Mouse (Mus musculus) heart, adult 2 months (tissue): Measurements from ENCODE around the gene Rnf150. TPM values are rescaled to one million over a fixed set of nuclear protein-coding genes. Genes with fewer than 3 reads are reported as not detected.

Experiments used
- DNase-seq, 2 experiments: peaks; one replicate each; pipeline ENCODE4 v3.0.0; 2021
- H3K27ac ChIP-seq: fragments of 200-600 bp; 2 replicates; pipeline ENCODE4 v1.8.1; 2022
- H3K27me3 ChIP-seq: fragments of 200-500 bp; 2 replicates; pipeline ENCODE4 v1.6.1; 2012; ENCODE audit warnings: mild to moderate bottlenecking, low read length, inconsistent platforms, mixed read lengths; ENCODE audit not compliant: control insufficient read depth, insufficient read depth
- H3K36me3 ChIP-seq: fragments of 200-500 bp; 2 replicates; pipeline ENCODE4 v1.6.1; 2012; ENCODE audit warnings: low read length, inconsistent platforms; ENCODE audit not compliant: control insufficient read depth, insufficient read depth
- H3K4me1 ChIP-seq: fragments of 200-500 bp; 2 replicates; pipeline ENCODE4 v1.6.1; 2011; ENCODE audit warnings: low read length; ENCODE audit not compliant: control insufficient read depth, insufficient read depth
- H3K4me3 ChIP-seq: fragments of 200-600 bp; 2 replicates; pipeline ENCODE4 v1.8.1; 2022
- H3K79me2 ChIP-seq: fragments of 200-500 bp; replicated peaks from 2 replicates; pipeline ENCODE4 v1.6.1; 2012; ENCODE audit warnings: mild to moderate bottlenecking, inconsistent platforms, low read length, moderate library complexity, mixed read lengths; ENCODE audit not compliant: control insufficient read depth, insufficient read depth
- H3K9ac ChIP-seq: fragments of 200-500 bp; 2 replicates; pipeline ENCODE4 v1.6.1; 2012; ENCODE audit warnings: low read depth, mild to moderate bottlenecking, control low read depth, inconsistent platforms, low read length, mixed read lengths
- CTCF ChIP-seq: fragments of 200-600 bp; IDR thresholded peaks from 2 replicates; pipeline ENCODE4 v1.8.1; 2022; ENCODE audit warnings: antibody characterized with exemption, mild to moderate bottlenecking, moderate library complexity
- EP300 ChIP-seq: fragments of 200-500 bp; IDR thresholded peaks from 2 replicates; pipeline ENCODE4 v1.6.1; 2011; ENCODE audit warnings: low read depth, low read length, control low read depth; ENCODE audit not compliant: insufficient read depth
- POLR2A ChIP-seq: fragments of 200-500 bp; IDR thresholded peaks from 2 replicates; pipeline ENCODE4 v1.6.1; 2011; ENCODE audit warnings: mild to moderate bottlenecking, low read depth, low read length, control low read depth; ENCODE audit not compliant: insufficient read depth
- WGBS: fragments of 180-500 bp; shearing (Covaris S2); methylation state at CpG from one replicate; pipeline ENCODE4 v1.1.7; 2018; 5-methylcytosine and 5-hydroxymethylcytosine counted together
- intact Hi-C: fragments of 180-260 bp; cut with DNase I; formaldehyde crosslinking; loops from one replicate; pipeline ENCODE4 v1.15.1; 2025
- polyA plus RNA-seq: library from polyadenylated mRNA; depleted of rRNA; stranded (reverse); fragments of >200 nt; gene quantifications from 2 replicates; pipeline ENCODE4 v1.2.3, GENCODE M21; 2012
- total RNA-seq, 2 experiments: library from RNA; stranded (reverse); gene quantifications; 2 replicates each; pipeline ENCODE4 v1.2.3; 2021

Rnf150 gene
- total and polyA plus RNA-seq, 3 experiments: 6.6 to 14.2 (median 12.2) TPM

GRCm38 (mm10) chr8:82992093-82992492 is 128.9 kb downstream of the Rnf150 start:
- no peak overlapping the region for H3K27ac ChIP-seq
- no peaks in the 10 kb centered on the region for H3K4me1 ChIP-seq
- H3K27me3 ChIP-seq: no peaks in the 10 kb centered on the region
- no peak for DNase-seq
- intact Hi-C loops: loop anchor here (5.0 to 10.0 kb wide), 3 partner anchors 50 to 127 kb away; partner anchors contain the start of gene Rnf150
- H3K9ac ChIP-seq: no peak overlapping the region
- no peaks in the 10 kb centered on the region for H3K36me3 ChIP-seq
- no peaks in the 10 kb centered on the region for H3K79me2 ChIP-seq
- no peak for TF ChIP-seq EP300
- TF ChIP-seq POLR2A: no peak
- no peak for TF ChIP-seq CTCF
- 69% methylated on average over 4 of the region's 4 CpGs for WGBS
- H3K4me3 ChIP-seq: no peak overlapping the region

- WGBS: 74% methylated on average over 3 of the region's 3 CpGs
- no peak for DNase-seq
- intact Hi-C loops: loop anchor here (10.0 kb wide), 2 partner anchors 89 to 131 kb away; partner anchors contain the start of gene Rnf150
Measured at GRCm38 (mm10) chr8:82995727-82996438, 132.7 kb downstream of the Rnf150 start.

GRCm38 (mm10) chr8:82996843-82997242 is 133.7 kb downstream of the Rnf150 start:
- Histone ChIP-seq H3K36me3 (no peaks in the 10 kb centered on the region), H3K79me2 (no peaks in the 10 kb centered on the region), H3K27me3 (no peaks in the 10 kb centered on the region), H3K4me1 (no peaks in the 10 kb centered on the region), H3K27ac (no peak overlapping the region), H3K4me3 (no peak overlapping the region), H3K9ac (no peak overlapping the region)
- no peak for DNase-seq
- no peak for TF ChIP-seq POLR2A
- TF ChIP-seq CTCF: peak; percentile 48
- no peak for TF ChIP-seq EP300
- WGBS: 83% methylated on average over 3 of the region's 3 CpGs
- intact Hi-C loops: loop anchor here (10.0 kb wide), 2 partner anchors 88 to 132 kb away; partner anchors contain the start of gene Rnf150

More at GRCm38 (mm10) chr8:82995727-82996438, 132.7 kb downstream of the Rnf150 start:
- Histone ChIP-seq H3K4me3 (no peak overlapping the region), H3K27ac (no peak overlapping the region), H3K9ac (no peak overlapping the region), H3K27me3 (no peaks in the 10 kb centered on the region), H3K36me3 (no peaks in the 10 kb centered on the region), H3K79me2 (no peaks in the 10 kb centered on the region), H3K4me1 (no peaks in the 10 kb centered on the region)
- TF ChIP-seq POLR2A: no peak
- TF ChIP-seq CTCF: no peak
- TF ChIP-seq EP300: no peak

- TF ChIP-seq POLR2A (no peak), EP300 (no peak), CTCF (no peak)
- H3K4me1 ChIP-seq: no peaks in the 10 kb centered on the region
- WGBS: 83% methylated on average over 2 of the region's 2 CpGs
- no peak overlapping the region for H3K4me3 ChIP-seq
- H3K27ac ChIP-seq: no peak overlapping the region
- H3K27me3 ChIP-seq: no peaks in the 10 kb centered on the region
- DNase-seq: no peak
- H3K36me3 ChIP-seq: no peaks in the 10 kb centered on the region
- no peaks in the 10 kb centered on the region for H3K79me2 ChIP-seq
- H3K9ac ChIP-seq: no peak overlapping the region
- intact Hi-C loops: loop anchor here (10.0 kb wide), 2 partner anchors 86 to 134 kb away; partner anchors contain the start of gene Rnf150
Measured at GRCm38 (mm10) chr8:82998778-82999177, 135.6 kb downstream of the Rnf150 start.

- Histone ChIP-seq H3K4me3 (no peak overlapping the region), H3K36me3 (no peaks in the 10 kb centered on the region), H3K4me1 (no peaks in the 10 kb centered on the region), H3K79me2 (no peaks in the 10 kb centered on the region), H3K27me3 (no peaks in the 10 kb centered on the region), H3K9ac (no peak overlapping the region), H3K27ac (no peak overlapping the region)
- DNase-seq: no peak
- TF ChIP-seq EP300: no peak
- TF ChIP-seq CTCF: no peak
- no peak for TF ChIP-seq POLR2A
- WGBS: 87% methylated on average over 7 of the region's 7 CpGs
- intact Hi-C loops: no loop called here
Measured at GRCm38 (mm10) chr8:83003187-83003586, 140.0 kb downstream of the Rnf150 start.

GRCm38 (mm10) chr8:83009481-83009880 is 146.3 kb downstream of the Rnf150 start:
- no peaks in the 10 kb centered on the region for H3K79me2 ChIP-seq
- H3K36me3 ChIP-seq: no peaks in the 10 kb centered on the region
- TF ChIP-seq EP300: no peak
- no peak for TF ChIP-seq CTCF
- TF ChIP-seq POLR2A: no peak
- H3K27me3 ChIP-seq: no peaks in the 10 kb centered on the region
- H3K4me3 ChIP-seq: no peak overlapping the region
- no peak overlapping the region for H3K27ac ChIP-seq
- H3K9ac ChIP-seq: no peak overlapping the region
- no peaks in the 10 kb centered on the region for H3K4me1 ChIP-seq
- 72% methylated on average over 5 of the region's 5 CpGs for WGBS
- intact Hi-C loops: no loop called here
- no peak for DNase-seq
